Mouse (Mus musculus): ENCODE results near the gene Rxylt1. TPM values are rescaled to one million over a fixed set of nuclear protein-coding genes. Genes with fewer than 3 reads are reported as not detected.

Gene Rxylt1
- polyA plus RNA-seq, 1 experiment from 2014 or later = 43.2 TPM

DNA sequence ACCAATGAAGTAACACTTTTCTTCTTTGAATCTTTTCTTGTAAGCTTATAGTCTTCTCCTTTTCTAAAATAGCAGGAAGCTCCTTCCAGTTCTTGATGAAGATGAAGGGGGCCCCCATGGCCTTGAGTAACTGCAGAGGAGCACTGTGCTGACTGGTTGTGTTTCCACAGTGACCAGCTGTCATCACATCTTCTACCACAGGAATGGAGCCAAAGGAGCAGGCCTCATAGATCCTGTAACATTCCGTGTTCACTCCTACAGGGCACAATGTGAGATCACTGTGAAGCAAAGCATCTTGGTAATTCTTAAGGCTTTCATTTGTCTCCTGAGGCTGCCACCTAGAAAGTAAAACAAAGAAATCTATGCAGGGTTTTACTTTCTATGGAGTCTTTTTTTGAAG, 15.8 kb downstream of the Rxylt1 start:
- H3K27me3 ChIP-seq (replicated peaks) = no peaks in the 10 kb centered on the region
- no peak overlapping the region for H3K27ac ChIP-seq
- peaks cover 8% of the 10 kb centered on the region for H3K36me3 ChIP-seq
- H3K9me3 ChIP-seq = no peaks in the 10 kb centered on the region
- H3K9ac ChIP-seq = no peak overlapping the region
- ATAC-seq (ENCODE audit: low FRiP score, low read depth) = no peak
- H3K4me3 ChIP-seq = no peak overlapping the region
- no peaks in the 10 kb centered on the region for H3K4me1 ChIP-seq
- WGBS = 97% methylated on average over 1 of the region's 1 CpGs
- no peak overlapping the region for H3K4me2 ChIP-seq (replicated peaks)

DNA sequence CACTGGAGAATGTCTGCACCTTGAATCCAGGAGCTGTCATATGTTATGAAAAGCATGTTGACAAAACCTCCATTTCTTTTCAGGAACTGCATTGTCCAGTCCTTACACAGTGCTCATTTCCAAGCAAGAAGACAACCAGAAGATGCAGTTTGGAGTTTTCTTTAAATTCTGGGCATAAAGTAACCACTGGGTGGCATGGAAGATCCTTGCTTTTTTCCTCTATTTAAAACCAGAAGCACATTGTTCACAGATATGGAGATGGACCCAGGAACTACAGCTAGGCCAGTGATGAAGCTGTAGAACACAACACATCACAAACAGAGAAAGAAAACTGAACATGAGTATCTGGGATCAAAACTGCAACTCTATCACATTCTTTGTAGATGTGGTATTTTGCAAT, 28.0 kb downstream of the Rxylt1 start:
- Histone ChIP-seq H3K36me3 (no peaks in the 10 kb centered on the region), H3K4me1 (no peaks in the 10 kb centered on the region), H3K4me3 (no peak overlapping the region), H3K4me2 (replicated peaks) (no peak overlapping the region), H3K9me3 (no peaks in the 10 kb centered on the region), H3K9ac (no peak overlapping the region), H3K27me3 (replicated peaks) (no peaks in the 10 kb centered on the region), H3K27ac (no peak overlapping the region)
- no peak for ATAC-seq (ENCODE audit: low FRiP score, low read depth)

DNA sequence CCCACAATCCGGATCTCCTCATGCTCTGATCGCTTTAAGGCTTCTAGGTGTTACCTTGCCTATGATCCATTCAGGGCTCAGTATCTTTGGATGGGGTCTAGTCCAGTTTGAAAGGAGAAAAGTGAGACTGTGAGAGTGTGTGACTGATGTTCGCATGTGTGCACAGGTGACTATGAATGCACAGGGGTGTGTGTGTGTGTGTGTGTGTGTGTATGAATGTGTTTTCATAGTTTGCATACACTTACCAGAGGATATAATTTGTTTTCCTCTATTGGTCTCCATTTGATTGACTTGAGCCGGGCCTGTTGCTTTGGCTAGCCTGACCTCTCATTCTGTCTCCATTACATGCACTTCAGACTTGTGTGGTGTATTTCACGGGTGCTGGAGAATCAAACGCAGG, 41.3 kb downstream of the Rxylt1 start:
- no peak for ATAC-seq (ENCODE audit: low FRiP score, low read depth)

DNA sequence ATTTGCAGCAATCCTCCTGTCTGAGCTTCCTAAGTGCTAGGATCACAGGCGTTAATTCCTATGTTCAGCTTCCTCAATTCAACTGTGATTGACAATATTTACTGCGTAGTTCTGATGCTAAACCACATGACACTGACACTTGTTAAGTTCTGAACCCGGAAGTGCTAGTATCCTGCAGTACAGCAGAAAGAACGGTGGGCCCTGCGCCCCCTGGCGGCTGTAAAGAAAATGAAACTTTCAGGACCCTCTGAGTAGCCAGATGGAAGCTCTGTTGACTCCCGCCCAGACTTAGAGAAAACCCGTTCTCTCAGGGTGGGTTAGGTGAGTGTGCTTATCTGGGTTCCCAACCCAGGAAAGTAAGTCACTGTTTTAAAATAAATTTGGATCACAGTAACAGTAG, 42.6 kb downstream of the Rxylt1 start:
- no peak overlapping the region for H3K4me3 ChIP-seq
- H3K36me3 ChIP-seq = no peaks in the 10 kb centered on the region
- no peaks in the 10 kb centered on the region for H3K9me3 ChIP-seq
- ATAC-seq (ENCODE audit: low FRiP score, low read depth) = peak; percentile 53; the same call in 1 of the 2 replicates
- H3K27me3 ChIP-seq (replicated peaks) = no peaks in the 10 kb centered on the region
- H3K4me1 ChIP-seq = no peaks in the 10 kb centered on the region
- 14% methylated on average over 8 of the region's 8 CpGs for WGBS
- H3K9ac ChIP-seq = no peak overlapping the region
- H3K4me2 ChIP-seq (replicated peaks) = no peak overlapping the region
- H3K27ac ChIP-seq = no peak overlapping the region

More for the DNA sequence above, 41.3 kb downstream of the Rxylt1 start:
- H3K36me3 ChIP-seq = no peaks in the 10 kb centered on the region
- no peak overlapping the region for H3K9ac ChIP-seq
- no peak overlapping the region for H3K27ac ChIP-seq
- no peaks in the 10 kb centered on the region for H3K9me3 ChIP-seq
- H3K4me1 ChIP-seq = no peaks in the 10 kb centered on the region
- H3K4me3 ChIP-seq = no peak overlapping the region
- no peak overlapping the region for H3K4me2 ChIP-seq (replicated peaks)
- 92% methylated on average over 6 of the region's 6 CpGs for WGBS
- H3K27me3 ChIP-seq (replicated peaks) = no peaks in the 10 kb centered on the region

DNA sequence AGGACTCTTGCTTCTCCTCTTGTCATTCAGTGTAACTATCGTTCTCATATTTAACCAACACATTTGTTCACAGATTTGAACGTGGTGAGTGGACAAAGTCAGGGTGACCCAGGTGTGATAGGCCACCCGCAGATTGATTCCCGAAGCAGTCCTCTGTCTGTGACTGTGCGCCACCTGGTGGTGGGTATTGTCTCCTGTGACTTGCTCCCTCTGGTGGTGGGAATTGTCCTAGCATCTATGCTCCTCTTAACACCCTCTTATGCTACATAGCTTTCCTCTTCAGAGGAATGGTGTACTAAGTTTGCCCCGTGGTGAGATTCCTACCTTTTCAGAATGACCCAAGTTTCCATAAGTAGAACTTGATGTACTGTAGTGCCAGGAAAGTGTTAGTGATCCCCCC, 45.3 kb downstream of the Rxylt1 start:
- ATAC-seq (ENCODE audit: low FRiP score, low read depth) = no peak
- Histone ChIP-seq H3K36me3 (no peaks in the 10 kb centered on the region), H3K27me3 (replicated peaks) (no peaks in the 10 kb centered on the region), H3K9me3 (no peaks in the 10 kb centered on the region), H3K4me3 (no peak overlapping the region), H3K4me2 (replicated peaks) (no peak overlapping the region), H3K27ac (no peak overlapping the region), H3K9ac (no peak overlapping the region), H3K4me1 (no peaks in the 10 kb centered on the region)
- WGBS = 41% methylated on average over 6 of the region's 6 CpGs

DNA sequence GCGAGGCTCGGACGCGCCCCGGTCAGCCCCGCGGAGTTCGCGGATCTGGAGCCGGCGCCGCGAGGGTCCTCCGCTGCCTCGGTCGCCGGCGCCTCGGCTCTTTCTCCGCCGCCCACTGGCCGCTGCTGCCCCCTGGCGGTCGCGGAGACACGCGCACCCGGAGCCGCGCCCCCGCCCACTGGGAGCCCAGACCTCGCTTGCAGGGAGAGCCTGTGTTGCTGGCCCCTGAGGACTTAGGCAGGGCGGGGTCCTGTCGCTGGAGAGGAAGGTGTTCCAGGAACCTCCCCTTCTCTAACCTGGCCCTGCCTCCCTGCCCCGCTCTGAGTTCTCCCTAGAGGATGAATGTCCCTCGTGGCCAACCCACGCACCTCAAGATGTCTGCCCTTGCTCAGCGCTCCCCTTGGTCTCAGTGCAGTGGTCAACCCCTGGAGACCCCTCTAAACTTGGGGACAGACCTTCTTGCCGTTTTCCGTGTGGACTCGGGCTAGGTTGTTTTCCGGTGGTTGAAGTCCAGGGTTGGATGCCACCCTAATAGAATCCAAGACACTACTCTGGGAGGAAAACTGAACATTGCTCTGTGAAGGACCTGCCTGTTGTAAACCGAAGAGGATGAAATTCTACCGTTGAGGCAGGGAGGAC, 49.3 kb downstream of the Rxylt1 start:
- peak overlapping the region; percentile 92 for H3K9ac ChIP-seq
- WGBS = 14% methylated on average over 35 of the region's 44 CpGs
- peak; percentile 74 for ATAC-seq (ENCODE audit: low FRiP score, low read depth)

DNA sequence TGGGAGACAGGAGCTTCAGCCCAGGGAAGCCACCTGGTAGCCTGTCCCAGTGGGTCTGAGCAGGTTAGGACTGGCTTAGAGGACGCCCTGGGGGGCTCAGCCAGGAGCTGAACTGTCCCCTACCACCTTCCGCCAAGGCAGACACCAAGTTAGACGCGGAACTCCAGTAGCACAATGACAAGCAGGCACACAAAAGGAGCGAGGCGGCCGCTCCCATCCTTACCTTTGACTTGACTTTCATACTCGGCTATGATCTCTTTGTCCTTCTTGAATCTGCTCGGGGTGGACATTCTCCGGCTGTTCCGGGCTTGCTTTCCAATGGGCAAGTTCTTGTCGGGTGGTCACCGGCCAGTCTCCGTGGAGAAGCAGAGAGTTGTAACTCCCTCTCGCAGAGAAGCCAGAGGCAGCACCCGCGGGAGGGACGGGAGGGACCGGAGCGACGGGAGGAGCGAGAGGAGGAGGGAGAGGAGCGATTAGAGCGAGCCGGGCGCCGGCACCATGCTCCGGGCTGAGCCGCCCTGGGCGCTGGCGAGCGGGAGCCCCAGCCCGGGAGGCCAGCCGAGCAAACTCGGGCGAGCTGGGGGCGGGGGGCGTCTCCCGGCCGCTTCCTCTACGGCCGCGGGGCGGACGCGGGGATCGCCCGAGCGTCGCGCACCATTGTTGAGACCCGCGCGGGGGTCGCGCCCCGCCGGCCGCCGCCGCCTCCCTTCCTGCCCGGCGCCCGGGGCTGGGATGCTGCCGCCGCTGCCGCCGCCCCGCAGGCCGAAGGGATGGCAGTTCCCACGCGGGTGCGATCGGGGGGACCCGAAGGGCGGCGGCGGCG, 50.1 kb downstream of the Rxylt1 start, which contains the start of gene Srgap1:
Gene Srgap1, minus strand, starts transcription at position 412 of the 823 bp plus-strand sequence.
- no peaks in the 10 kb centered on the region for H3K9me3 ChIP-seq
- under 1% methylated on average over 74 of the region's 79 CpGs for WGBS
- H3K4me3 ChIP-seq = peak within 1 kb of the TSS; percentile 84
- H3K27me3 ChIP-seq (replicated peaks) = no peaks in the 10 kb centered on the region
- peaks cover 8% of the 10 kb centered on the region; the same call in 1 of the 2 replicates for H3K36me3 ChIP-seq
- peak within 1 kb of the TSS; percentile 79 for H3K27ac ChIP-seq
- peak within 1 kb of the TSS; percentile 72 for H3K4me2 ChIP-seq (replicated peaks)
- ATAC-seq (ENCODE audit: low FRiP score, low read depth) = peak; percentile 83
- H3K4me1 ChIP-seq = peaks cover 19% of the 10 kb centered on the region
- H3K9ac ChIP-seq = peak within 1 kb of the TSS; percentile 92

More for the DNA sequence above, 49.3 kb downstream of the Rxylt1 start:
- no peaks in the 10 kb centered on the region for H3K9me3 ChIP-seq
- peak overlapping the region; percentile 84 for H3K4me3 ChIP-seq
- H3K4me2 ChIP-seq (replicated peaks) = peak overlapping the region; percentile 72
- peaks cover 14% of the 10 kb centered on the region for H3K4me1 ChIP-seq
- H3K36me3 ChIP-seq = peaks cover 2% of the 10 kb centered on the region; the same call in 1 of the 2 replicates
- no peaks in the 10 kb centered on the region for H3K27me3 ChIP-seq (replicated peaks)
- peak overlapping the region; percentile 79 for H3K27ac ChIP-seq

DNA sequence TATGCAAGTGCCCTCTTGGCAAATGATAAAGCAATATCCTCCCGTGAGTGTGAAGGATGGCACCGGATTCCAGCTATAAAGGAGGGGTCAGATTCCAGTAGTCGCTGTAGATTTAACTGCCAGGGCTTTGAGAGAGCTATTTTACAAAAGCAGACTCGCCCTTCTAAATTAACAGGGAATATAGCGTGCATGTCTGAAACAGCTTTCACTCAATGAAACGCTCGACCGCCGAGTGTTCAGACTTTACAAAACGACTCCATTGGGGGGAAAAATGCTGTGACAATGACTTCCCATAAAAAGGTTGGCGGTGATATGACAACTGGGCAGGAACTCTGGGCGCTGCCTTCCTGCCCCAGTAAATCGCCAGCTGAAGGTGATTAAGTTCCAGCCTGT, 50.7 kb downstream of the Rxylt1 start:
- no peaks in the 10 kb centered on the region for H3K9me3 ChIP-seq
- peak overlapping the region; percentile 72 for H3K4me2 ChIP-seq (replicated peaks)
- H3K36me3 ChIP-seq = peaks cover 8% of the 10 kb centered on the region; the same call in 1 of the 2 replicates
- ATAC-seq (ENCODE audit: low FRiP score, low read depth) = 0 out of 2 replicates have a peak, but pooled peaks have one; percentile 11
- H3K4me3 ChIP-seq = peak overlapping the region; percentile 84
- peaks cover 19% of the 10 kb centered on the region for H3K4me1 ChIP-seq
- WGBS = under 1% methylated on average over 13 of the region's 13 CpGs
- H3K9ac ChIP-seq = peak overlapping the region; percentile 92
- no peaks in the 10 kb centered on the region for H3K27me3 ChIP-seq (replicated peaks)
- peak overlapping the region; percentile 79 for H3K27ac ChIP-seq

DNA sequence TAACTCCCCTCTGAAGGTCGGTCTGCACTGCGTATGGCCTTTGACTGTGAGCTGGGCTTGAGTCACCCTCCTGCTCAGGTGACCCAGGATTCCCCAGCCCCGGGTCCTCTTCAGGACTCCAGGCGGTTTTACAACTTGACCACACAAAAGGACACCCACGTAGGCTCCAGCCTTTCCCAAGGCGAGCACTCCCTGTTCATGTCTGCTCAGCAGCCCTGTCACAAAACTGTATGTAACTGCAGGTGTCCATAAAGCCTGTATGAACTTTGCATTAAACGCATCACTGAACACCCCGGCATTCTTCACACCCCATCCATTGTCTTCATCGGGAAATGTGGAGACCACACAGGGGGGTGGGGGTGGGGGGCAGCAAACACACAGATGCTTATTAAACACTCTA, 51.2 kb downstream of the Rxylt1 start:
- ATAC-seq (ENCODE audit: low FRiP score, low read depth) = no peak
- no peaks in the 10 kb centered on the region for H3K9me3 ChIP-seq
- H3K36me3 ChIP-seq = peaks cover 8% of the 10 kb centered on the region; the same call in 1 of the 2 replicates
- 8% methylated on average over 9 of the region's 9 CpGs for WGBS
- H3K9ac ChIP-seq = peak overlapping the region; percentile 92
- peak overlapping the region; percentile 84 for H3K4me3 ChIP-seq
- peaks cover 19% of the 10 kb centered on the region for H3K4me1 ChIP-seq
- peak overlapping the region; percentile 72 for H3K4me2 ChIP-seq (replicated peaks)
- no peak overlapping the region for H3K27ac ChIP-seq
- no peaks in the 10 kb centered on the region for H3K27me3 ChIP-seq (replicated peaks)

DNA sequence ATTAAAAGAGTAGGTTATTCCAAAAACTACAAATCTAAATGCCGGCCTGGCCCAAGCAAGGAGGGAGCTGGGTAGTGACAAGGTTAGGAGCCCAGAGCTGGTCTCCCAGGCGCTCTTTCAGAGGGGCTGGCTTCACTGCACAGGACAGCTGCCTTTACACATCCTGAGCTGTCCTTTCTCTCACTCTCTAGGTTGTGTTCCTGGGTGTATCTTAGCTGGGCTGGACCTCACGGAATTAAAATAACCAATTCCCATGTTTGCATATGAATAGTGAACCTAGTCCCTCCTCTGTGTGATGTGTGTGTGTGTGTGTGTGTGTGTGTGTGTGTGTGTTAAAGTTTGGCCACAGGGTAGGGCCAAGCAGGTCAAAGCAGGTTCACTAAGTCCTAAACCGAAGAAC, 52.2 kb downstream of the Rxylt1 start:
- Histone ChIP-seq H3K27me3 (replicated peaks) (no peaks in the 10 kb centered on the region), H3K36me3 (peaks cover 8% of the 10 kb centered on the region; the same call in 1 of the 2 replicates), H3K4me1 (peaks cover 19% of the 10 kb centered on the region), H3K9me3 (peaks cover 5% of the 10 kb centered on the region; the same call in 1 of the 2 replicates), H3K9ac (peak overlapping the region; percentile 49; the same call in 1 of the 2 replicates), H3K27ac (no peak overlapping the region; the same call in 1 of the 2 replicates), H3K4me2 (replicated peaks) (peak overlapping the region; percentile 72), H3K4me3 (peak overlapping the region; percentile 15)
- WGBS = 69% methylated on average over 4 of the region's 4 CpGs
- ATAC-seq (ENCODE audit: low FRiP score, low read depth) = no peak

DNA sequence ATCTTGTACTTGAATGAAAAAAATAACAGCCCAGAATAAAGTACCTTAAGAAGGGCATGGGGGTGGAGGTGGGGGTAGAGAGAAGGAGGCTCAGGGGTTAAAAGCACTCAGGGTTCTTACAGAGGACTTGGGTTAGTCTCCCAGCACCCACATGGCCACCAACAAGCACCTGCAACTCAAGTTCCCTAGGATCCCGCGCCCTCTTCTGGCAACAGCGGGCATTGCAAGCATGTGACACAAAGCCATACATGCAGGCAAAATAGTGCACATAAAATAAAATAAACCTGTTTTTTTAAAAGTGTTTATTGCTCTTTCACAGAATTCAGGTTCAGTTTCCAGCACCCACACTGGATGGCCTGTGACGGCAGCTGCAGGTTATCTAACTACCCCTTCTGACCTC, 56.8 kb downstream of the Rxylt1 start:
- no peak overlapping the region for H3K4me3 ChIP-seq
- H3K27ac ChIP-seq = no peak overlapping the region
- no peak overlapping the region for H3K4me2 ChIP-seq (replicated peaks)
- H3K9ac ChIP-seq = no peak overlapping the region
- ATAC-seq (ENCODE audit: low FRiP score, low read depth) = no peak
- peaks cover 13% of the 10 kb centered on the region for H3K36me3 ChIP-seq
- H3K4me1 ChIP-seq = peaks cover 11% of the 10 kb centered on the region; the same call in 1 of the 2 replicates
- no peaks in the 10 kb centered on the region for H3K27me3 ChIP-seq (replicated peaks)
- 40% methylated on average over 4 of the region's 4 CpGs for WGBS
- peaks cover 8% of the 10 kb centered on the region; the same call in 1 of the 2 replicates for H3K9me3 ChIP-seq

DNA sequence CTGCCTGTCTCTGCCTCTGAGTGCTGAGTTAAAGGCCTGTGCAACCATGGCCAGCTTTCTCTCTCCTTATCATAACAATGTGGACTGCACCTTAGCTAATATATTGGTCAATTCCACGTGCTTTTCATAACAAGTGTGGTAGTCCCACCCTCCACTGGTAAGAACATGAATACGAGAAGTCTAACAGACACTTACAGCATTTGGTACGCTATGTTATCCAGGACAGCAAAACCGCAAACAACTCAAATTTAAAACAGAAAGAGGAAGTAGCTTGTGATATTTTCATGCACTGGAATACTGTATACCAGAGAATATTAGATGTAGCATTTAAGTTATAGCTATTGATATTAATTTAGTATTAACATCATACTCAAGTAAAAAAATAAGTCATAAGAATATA, 57.6 kb downstream of the Rxylt1 start:
- H3K4me1 ChIP-seq = 0 out of 2 replicates have a peak, but pooled peaks cover 5% of the 10 kb centered on the region
- H3K36me3 ChIP-seq = peaks cover 13% of the 10 kb centered on the region
- no peak overlapping the region for H3K4me3 ChIP-seq
- no peaks in the 10 kb centered on the region for H3K27me3 ChIP-seq (replicated peaks)
- peaks cover 8% of the 10 kb centered on the region; the same call in 1 of the 2 replicates for H3K9me3 ChIP-seq
- ATAC-seq (ENCODE audit: low FRiP score, low read depth) = no peak
- no peak overlapping the region for H3K9ac ChIP-seq
- 91% methylated on average over 4 of the region's 4 CpGs for WGBS
- H3K4me2 ChIP-seq (replicated peaks) = no peak overlapping the region
- H3K27ac ChIP-seq = no peak overlapping the region

Data from neural tube, embryonic 12.5 days (tissue).